Mouse (Mus musculus): Measurements from ENCODE around the gene Wee2.

- TF ChIP-seq POLR2A (IDR thresholded peaks at IDR 0.05; ENCODE audit: insufficient read depth, low read depth, low read length) (no peak), EP300 (IDR thresholded peaks at IDR 0.05; ENCODE audit: insufficient read depth, low read depth, low read length) (no peak)
Observed at GRCm38 (mm10) chr6:40429521-40429931, 9.4 kb upstream of the Wee2 start.
